ENCODE assay signal across 8 mouse cellular contexts in the genomic region with DNA sequence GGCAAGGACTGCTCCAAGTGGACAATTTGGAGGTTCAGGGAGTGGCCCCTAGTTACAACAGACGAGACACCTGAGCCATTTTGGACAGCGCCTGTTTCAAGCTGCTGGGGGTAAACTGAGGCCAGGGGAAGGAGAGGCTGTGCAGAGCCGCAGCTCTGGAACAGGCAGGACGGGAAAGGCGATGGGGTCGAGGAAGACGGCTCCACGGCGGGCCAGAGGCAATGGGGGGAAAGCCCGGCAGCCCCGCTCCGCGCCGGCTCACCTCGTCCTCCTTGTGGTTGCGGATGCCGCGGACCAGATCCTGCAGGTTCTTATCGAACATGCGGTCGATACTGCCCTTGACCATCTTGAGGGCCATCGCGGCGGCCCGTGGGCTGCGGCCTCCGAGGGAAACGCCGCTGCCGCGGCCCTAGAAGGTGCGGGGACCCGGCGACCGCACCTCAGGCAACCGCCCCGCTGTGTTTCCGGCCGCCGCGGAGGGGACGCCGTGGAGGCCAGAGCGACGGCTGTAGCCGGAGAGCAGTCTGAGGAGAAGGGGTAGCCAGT. TPM values are rescaled to one million over a fixed set of nuclear protein-coding genes. Genes with fewer than 3 reads are reported as not detected.
DNase-seq lines count a peak whose midpoint lies in the region; ATAC-seq and TF ChIP-seq lines count a peak whose summit lies in the region.

No protein-coding gene starts in this region.

- H3K4me2 ChIP-seq in lung, embryonic 16.5 days (ENCODE audit: low read depth, low read length): peak overlapping the region; percentile 80
- H3K4me2 ChIP-seq in hindbrain, embryonic 11.5 days (replicated peaks; ENCODE audit: low read depth, low read length): peak overlapping the region; percentile 95

- peaks cover 20% of the 10 kb centered on the region; the same call in 1 of the 2 replicates for H3K4me1 ChIP-seq in cerebellum, adult 2 months (ENCODE audit: control insufficient read depth, insufficient read depth, low read length)
- peaks cover 21% of the 10 kb centered on the region for H3K4me1 ChIP-seq in lung, embryonic 16.5 days (replicated peaks; ENCODE audit: control insufficient read depth, insufficient read depth, low read length)
- peaks cover 11% of the 10 kb centered on the region for H3K4me1 ChIP-seq in hindbrain, embryonic 11.5 days (replicated peaks; ENCODE audit: control insufficient read depth, insufficient read depth, low read length)
- H3K4me1 ChIP-seq in megakaryocyte, embryonic 14.5 days: peaks cover 71% of the 10 kb centered on the region

- H3K9me3 ChIP-seq in lung, embryonic 16.5 days (ENCODE audit: control insufficient read depth, low read length): no peaks in the 10 kb centered on the region
- H3K9me3 ChIP-seq in hindbrain, embryonic 11.5 days (ENCODE audit: control insufficient read depth, low read length): no peaks in the 10 kb centered on the region
- H3K9me3 ChIP-seq in megakaryocyte, embryonic 14.5 days: no peaks in the 10 kb centered on the region

- DNase-seq in cerebellum, adult 2 months: no peak
- DNase-seq in cerebellum, adult 11-12 months: no peak
- no peak for DNase-seq in lung, postnatal 14 days
- DNase-seq in hindbrain, embryonic 11.5 days (ENCODE audit: low spot score): no peak
- no peak for DNase-seq in ovary, adult 18-20 months (ENCODE audit: low spot score)

- peak overlapping the region; percentile 49 for H3K27ac ChIP-seq in cerebellum, adult 2 months (ENCODE audit: insufficient read depth, low read length)
- peak overlapping the region; percentile 65 for H3K27ac ChIP-seq in lung, embryonic 16.5 days (ENCODE audit: low read length)
- peak overlapping the region; percentile 76 for H3K27ac ChIP-seq in hindbrain, embryonic 11.5 days (ENCODE audit: low read depth, low read length)

- no peaks in the 10 kb centered on the region for H3K36me3 ChIP-seq in lung, embryonic 16.5 days (ENCODE audit: control insufficient read depth, insufficient read depth, low read length)
- no peaks in the 10 kb centered on the region for H3K36me3 ChIP-seq in hindbrain, embryonic 11.5 days (ENCODE audit: control insufficient read depth, insufficient read depth, low read length)
- peaks cover 33% of the 10 kb centered on the region for H3K36me3 ChIP-seq in megakaryocyte, embryonic 14.5 days (replicated peaks; ENCODE audit: low read length)

- ATAC-seq in lung, embryonic 16.5 days (ENCODE audit: low read depth): peak; percentile 3
- ATAC-seq in hindbrain, embryonic 11.5 days (ENCODE audit: low FRiP score): no peak; the same call in 1 of the 2 replicates
- no peak for ATAC-seq in monocyte, adult 5-6 weeks (replicated peaks; ENCODE audit: insufficient number of reproducible peaks, low FRiP score, low TSS enrichment, poor library complexity, severe bottlenecking)

- under 1% methylated on average over 46 of the region's 46 CpGs for WGBS in cerebellum, adult 2 months
- WGBS in lung, embryonic 16.5 days: under 1% methylated on average over 43 of the region's 46 CpGs
- WGBS in hindbrain, embryonic 11.5 days: 0% methylated on average over 46 of the region's 46 CpGs

- TF ChIP-seq POLR2A in cerebellum, adult 2 months (IDR thresholded peaks at IDR 0.05; ENCODE audit: borderline replicate concordance, insufficient read depth, low read length): no peak

- TF ChIP-seq CTCF in cerebellum, adult 2 months (IDR thresholded peaks at IDR 0.05; ENCODE audit: borderline replicate concordance, insufficient read depth, low read depth, low read length): no peak

- no peaks in the 10 kb centered on the region for H3K27me3 ChIP-seq in cerebellum, adult 2 months (ENCODE audit: control insufficient read depth, insufficient read depth, low read length)
- no peaks in the 10 kb centered on the region for H3K27me3 ChIP-seq in lung, embryonic 16.5 days (ENCODE audit: control insufficient read depth, insufficient read depth, low read depth, low read length)
- H3K27me3 ChIP-seq in hindbrain, embryonic 11.5 days (ENCODE audit: control insufficient read depth, insufficient read depth, low read length): no peaks in the 10 kb centered on the region
- H3K27me3 ChIP-seq in megakaryocyte, embryonic 14.5 days (replicated peaks): no peaks in the 10 kb centered on the region

- peak overlapping the region; percentile 89 for H3K4me3 ChIP-seq in cerebellum, adult 2 months (replicated peaks; ENCODE audit: insufficient read depth, low read depth, low read length)
- peak overlapping the region; percentile 98 for H3K4me3 ChIP-seq in lung, embryonic 16.5 days (ENCODE audit: low read length)
- peak overlapping the region; percentile 99 for H3K4me3 ChIP-seq in hindbrain, embryonic 11.5 days (ENCODE audit: low read depth, low read length)
- peak overlapping the region; percentile 96 for H3K4me3 ChIP-seq in megakaryocyte, embryonic 14.5 days (replicated peaks)

- peak overlapping the region; percentile 98 for H3K9ac ChIP-seq in lung, embryonic 16.5 days (ENCODE audit: low read length)
- H3K9ac ChIP-seq in hindbrain, embryonic 11.5 days (ENCODE audit: low read depth, low read length): peak overlapping the region; percentile 96

RNA-seq across cellular contexts. Expression of a gene that starts 0.4 kb away (rescaled TPM):
- polyA plus RNA-seq in cerebellum, adult 2 months (2012; rRNA removed): 175 and 189 TPM in 2 replicates
- polyA plus RNA-seq in lung, embryonic 16.5 days (2015; fragmentation: Nextera tagmentation; extraction: Ambion mirVana): 59.6 and 59.9 TPM in 2 replicates
- 68.5 and 85.1 TPM in 2 replicates for polyA plus RNA-seq in hindbrain, embryonic 11.5 days (2014; fragmentation: Nextera tagmentation; extraction: Ambion mirVana)
- 10.9 and 24.8 TPM in 2 replicates for polyA plus RNA-seq in megakaryocyte, embryonic 14.5 days (2012; ENCODE audit: insufficient read depth, low replicate concordance)
- 65.5 to 110 TPM (median 103 TPM) in 3 replicates for total RNA-seq in monocyte, adult 5-6 weeks (2017)

RNA-seq across cellular contexts. Expression of a gene that starts 13.3 kb away (rescaled TPM):
- polyA plus RNA-seq in cerebellum, adult 2 months (2012; rRNA removed): 101 and 115 TPM in 2 replicates
- 15.4 and 17.5 TPM in 2 replicates for polyA plus RNA-seq in lung, embryonic 16.5 days (2015; fragmentation: Nextera tagmentation; extraction: Ambion mirVana)
- polyA plus RNA-seq in hindbrain, embryonic 11.5 days (2014; fragmentation: Nextera tagmentation; extraction: Ambion mirVana): 18.3 and 25.1 TPM in 2 replicates
- polyA plus RNA-seq in megakaryocyte, embryonic 14.5 days (2012; ENCODE audit: insufficient read depth, low replicate concordance): 35.3 and 88.7 TPM in 2 replicates
- 5.2 to 17.7 TPM (median 6.3 TPM) in 3 replicates for total RNA-seq in monocyte, adult 5-6 weeks (2017)

RNA-seq across cellular contexts. Expression of a gene that starts 39.7 kb away (rescaled TPM):
- 112 and 117 TPM in 2 replicates for polyA plus RNA-seq in cerebellum, adult 2 months (2012; rRNA removed)
- polyA plus RNA-seq in lung, embryonic 16.5 days (2015; fragmentation: Nextera tagmentation; extraction: Ambion mirVana): 23.6 and 26.8 TPM in 2 replicates
- polyA plus RNA-seq in hindbrain, embryonic 11.5 days (2014; fragmentation: Nextera tagmentation; extraction: Ambion mirVana): 10.3 and 11.4 TPM in 2 replicates
- polyA plus RNA-seq in megakaryocyte, embryonic 14.5 days (2012; ENCODE audit: insufficient read depth, low replicate concordance): 19.4 and 27.8 TPM in 2 replicates
- total RNA-seq in monocyte, adult 5-6 weeks (2017): 10.6 to 17.9 TPM (median 17.1 TPM) in 3 replicates

RNA-seq across cellular contexts. Expression of a gene that starts 39.9 kb away (rescaled TPM):
- 12.6 and 14.2 TPM in 2 replicates for polyA plus RNA-seq in cerebellum, adult 2 months (2012; rRNA removed)
- 42.3 and 45.7 TPM in 2 replicates for polyA plus RNA-seq in lung, embryonic 16.5 days (2015; fragmentation: Nextera tagmentation; extraction: Ambion mirVana)
- 54.4 and 55.6 TPM in 2 replicates for polyA plus RNA-seq in hindbrain, embryonic 11.5 days (2014; fragmentation: Nextera tagmentation; extraction: Ambion mirVana)
- polyA plus RNA-seq in megakaryocyte, embryonic 14.5 days (2012; ENCODE audit: insufficient read depth, low replicate concordance): 61.8 and 135 TPM in 2 replicates
- 57.4 to 129 TPM (median 87.2 TPM) in 3 replicates for total RNA-seq in monocyte, adult 5-6 weeks (2017)

RNA-seq across cellular contexts. Expression of a gene that starts 56.3 kb away (rescaled TPM):
- 52.0 and 66.4 TPM in 2 replicates for polyA plus RNA-seq in cerebellum, adult 2 months (2012; rRNA removed)
- 60.9 and 75.7 TPM in 2 replicates for polyA plus RNA-seq in lung, embryonic 16.5 days (2015; fragmentation: Nextera tagmentation; extraction: Ambion mirVana)
- 83.4 and 84.4 TPM in 2 replicates for polyA plus RNA-seq in hindbrain, embryonic 11.5 days (2014; fragmentation: Nextera tagmentation; extraction: Ambion mirVana)
- 413 and 1,110 TPM in 2 replicates for polyA plus RNA-seq in megakaryocyte, embryonic 14.5 days (2012; ENCODE audit: insufficient read depth, low replicate concordance)
- total RNA-seq in monocyte, adult 5-6 weeks (2017): 9.4 to 23.3 TPM (median 10.7 TPM) in 3 replicates
